Mouse (Mus musculus): ENCODE data around the gene Pfkfb1. TPM values are rescaled to one million over a fixed set of nuclear protein-coding genes. Genes with fewer than 3 reads are reported as not detected.

Gene Pfkfb1
- polyA plus RNA-seq, 2 experiments: 5.5 to 7.7 TPM

DNA sequence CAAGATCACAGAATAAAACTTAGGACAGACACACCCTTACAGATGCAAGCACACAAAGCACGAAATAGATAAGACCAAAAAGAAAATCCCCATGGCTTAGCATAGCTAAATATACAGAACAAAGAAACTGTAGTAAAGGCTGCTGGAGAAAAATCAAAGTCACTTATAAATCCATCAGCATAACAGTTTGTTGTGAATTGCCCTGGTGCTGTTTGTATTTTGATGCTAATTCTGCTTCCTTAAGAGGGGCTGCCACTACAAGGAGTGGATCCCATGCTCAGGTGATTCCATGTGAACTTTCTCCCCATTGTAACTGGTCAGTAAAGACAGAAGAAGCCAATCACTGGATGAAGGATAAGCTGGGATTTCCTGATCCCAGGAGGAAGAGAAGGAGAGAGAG, 89.5 kb downstream of the Pfkfb1 start:
- no peaks in the 10 kb centered on the region for H3K9me3 ChIP-seq (ENCODE audit: control insufficient read depth, low read length)
- no peaks in the 10 kb centered on the region for H3K4me1 ChIP-seq (ENCODE audit: control insufficient read depth, insufficient read depth, low read length)
- no peak for DNase-seq (ENCODE audit: low spot score)
- H3K27me3 ChIP-seq (ENCODE audit: control insufficient read depth, insufficient read depth, low read length): no peaks in the 10 kb centered on the region
- H3K4me2 ChIP-seq (replicated peaks; ENCODE audit: low read depth, low read length, severe bottlenecking): no peak overlapping the region
- no peak for ATAC-seq (ENCODE audit: low FRiP score, low read depth)
- WGBS: 38% methylated on average over 1 of the region's 1 CpGs
- TF ChIP-seq POLR2A (IDR thresholded peaks at IDR 0.05; ENCODE audit: borderline replicate concordance, extremely low read depth, insufficient read depth, insufficient read length): no peak
- no peak overlapping the region for H3K9ac ChIP-seq (ENCODE audit: low read depth, low read length, severe bottlenecking)
- H3K36me3 ChIP-seq (ENCODE audit: control insufficient read depth, insufficient read depth, low read length): no peaks in the 10 kb centered on the region
- H3K4me3 ChIP-seq (replicated peaks; ENCODE audit: low read length): no peak overlapping the region
- no peak overlapping the region for H3K27ac ChIP-seq (replicated peaks; ENCODE audit: low read depth, low read length)

Small RNA genes lying within 50 kb of the gene (microRNA-seq; reads per million reads assigned to microRNA genes)
- not detected for gene Mir3620

Other genes with a start within 250 kb of the Pfkfb1 start
- 29.3 and 36.2 TPM in 2 replicates for gene Tmem29, start 129.1 kb upstream of the Pfkfb1 start, polyA plus RNA-seq (2012; rRNA removed)
- 35.4 and 47.6 TPM in 2 replicates for gene Tmem29, start 129.1 kb upstream of the Pfkfb1 start, polyA plus RNA-seq (2014; fragmentation: Nextera tagmentation; extraction: Ambion mirVana)
- gene Alas2, start 40.9 kb upstream of the Pfkfb1 start, polyA plus RNA-seq (2012; rRNA removed): 24.3 and 28.4 TPM in 2 replicates
- gene Alas2, start 40.9 kb upstream of the Pfkfb1 start, polyA plus RNA-seq (2014; fragmentation: Nextera tagmentation; extraction: Ambion mirVana): 42.4 and 63.0 TPM in 2 replicates
- gene Apex2, start 1.6 kb downstream of the Pfkfb1 start, polyA plus RNA-seq (2012; rRNA removed): 25.5 and 27.9 TPM in 2 replicates
- gene Apex2, start 1.6 kb downstream of the Pfkfb1 start, polyA plus RNA-seq (2014; fragmentation: Nextera tagmentation; extraction: Ambion mirVana): 17.8 and 20.4 TPM in 2 replicates
- gene Tro, start 69.4 kb downstream of the Pfkfb1 start, polyA plus RNA-seq (2012; rRNA removed): 53.9 and 71.4 TPM in 2 replicates
- 36.8 and 37.5 TPM in 2 replicates for gene Tro, start 69.4 kb downstream of the Pfkfb1 start, polyA plus RNA-seq (2014; fragmentation: Nextera tagmentation; extraction: Ambion mirVana)
- gene Maged2, start 226.1 kb downstream of the Pfkfb1 start, polyA plus RNA-seq (2012; rRNA removed): 405 and 477 TPM in 2 replicates
- 949 and 973 TPM in 2 replicates for gene Maged2, start 226.1 kb downstream of the Pfkfb1 start, polyA plus RNA-seq (2014; fragmentation: Nextera tagmentation; extraction: Ambion mirVana)

All from limb, embryonic 14.5 days (tissue).